Mouse (Mus musculus): ENCODE data around the gene Mtln.

GRCm38 (mm10) chr2:127832103-127832832 is 40.0 kb upstream of the Mtln start:
- TF ChIP-seq CTCF (IDR thresholded peaks at IDR 0.05) (no peak), POLR2A (IDR thresholded peaks at IDR 0.05; ENCODE audit: insufficient read depth, low read depth, low read length) (no peak)

Data from heart, adult 2 months (tissue).